Mouse (Mus musculus): Measurements from ENCODE around the gene Rims4. TPM values are rescaled to one million over a fixed set of nuclear protein-coding genes. Genes with fewer than 3 reads are reported as not detected.

Gene Rims4
- total and polyA plus RNA-seq, 2 experiments from 2014 or later, result 16.3 to 59.1 TPM

GRCm38 (mm10) chr2:163899910-163900411 lies 18.5 kb downstream of the Rims4 start:
- ATAC-seq, result peak; percentile 63
- WGBS, result 44% methylated on average over 14 of the region's 14 CpGs

DNA sequence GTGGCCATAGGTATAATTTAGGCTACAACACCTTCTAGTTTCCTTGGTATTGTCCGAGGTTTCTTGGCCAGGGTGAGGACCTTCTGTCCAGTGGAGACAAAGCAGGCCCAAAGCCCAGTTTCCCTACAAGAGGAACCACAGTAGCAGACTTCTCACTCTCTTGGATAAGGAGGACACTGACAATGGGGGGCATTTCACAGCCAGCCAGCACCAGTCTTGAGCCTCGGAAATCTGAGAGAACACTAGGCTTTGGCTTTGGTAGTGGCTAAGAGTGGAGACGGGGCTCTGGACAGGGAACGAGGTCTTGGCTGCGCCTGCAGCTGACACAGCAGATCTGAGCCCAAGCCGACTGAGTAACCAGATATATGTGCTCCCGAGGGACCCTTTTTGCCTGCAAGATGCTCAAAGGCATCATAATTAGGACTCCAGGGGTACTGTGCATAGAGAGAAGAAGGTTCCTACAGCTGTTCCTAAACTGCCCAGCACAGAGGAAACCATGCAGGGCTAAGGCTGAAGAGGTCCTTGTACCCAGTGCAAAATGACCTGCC lies 20.4 kb downstream of the Rims4 start:
- H3K4me2 ChIP-seq (ENCODE audit: low read depth), result no peak overlapping the region
- no peaks in the 10 kb centered on the region for H3K9me3 ChIP-seq (ENCODE audit: low read length)
- ATAC-seq, result no peak
- no peaks in the 10 kb centered on the region for H3K27me3 ChIP-seq (ENCODE audit: insufficient read depth, low read length)
- peaks cover 3% of the 10 kb centered on the region; the same call in 1 of the 2 replicates for H3K4me1 ChIP-seq (ENCODE audit: insufficient read depth)
- 74% methylated on average over 7 of the region's 7 CpGs for WGBS
- TF ChIP-seq CTCF (IDR thresholded peaks at IDR 0.05; ENCODE audit: low read depth), result no peak
- no peak overlapping the region for H3K9ac ChIP-seq
- no peak for DNase-seq
- no peak overlapping the region for H3K27ac ChIP-seq (ENCODE audit: low read depth, low read length)
- H3K4me3 ChIP-seq (ENCODE audit: low read depth, low read length), result no peak overlapping the region
- H3K36me3 ChIP-seq (ENCODE audit: insufficient read depth), result no peaks in the 10 kb centered on the region; the same call in 1 of the 2 replicates

More at GRCm38 (mm10) chr2:163899910-163900411, 18.5 kb downstream of the Rims4 start:
- peak overlapping the region; percentile 51 for H3K27ac ChIP-seq (ENCODE audit: low read depth, low read length)
- no peak overlapping the region for H3K9ac ChIP-seq
- no peak overlapping the region for H3K4me3 ChIP-seq (ENCODE audit: low read depth, low read length)
- no peak overlapping the region for H3K4me2 ChIP-seq (ENCODE audit: low read depth)
- no peaks in the 10 kb centered on the region for H3K9me3 ChIP-seq (ENCODE audit: low read length)
- H3K4me1 ChIP-seq (ENCODE audit: insufficient read depth), result peaks cover 3% of the 10 kb centered on the region; the same call in 1 of the 2 replicates
- H3K36me3 ChIP-seq (ENCODE audit: insufficient read depth), result no peaks in the 10 kb centered on the region; the same call in 1 of the 2 replicates
- DNase-seq, result no peak
- TF ChIP-seq CTCF (IDR thresholded peaks at IDR 0.05; ENCODE audit: low read depth), result no peak
- no peaks in the 10 kb centered on the region for H3K27me3 ChIP-seq (ENCODE audit: insufficient read depth, low read length)

DNA sequence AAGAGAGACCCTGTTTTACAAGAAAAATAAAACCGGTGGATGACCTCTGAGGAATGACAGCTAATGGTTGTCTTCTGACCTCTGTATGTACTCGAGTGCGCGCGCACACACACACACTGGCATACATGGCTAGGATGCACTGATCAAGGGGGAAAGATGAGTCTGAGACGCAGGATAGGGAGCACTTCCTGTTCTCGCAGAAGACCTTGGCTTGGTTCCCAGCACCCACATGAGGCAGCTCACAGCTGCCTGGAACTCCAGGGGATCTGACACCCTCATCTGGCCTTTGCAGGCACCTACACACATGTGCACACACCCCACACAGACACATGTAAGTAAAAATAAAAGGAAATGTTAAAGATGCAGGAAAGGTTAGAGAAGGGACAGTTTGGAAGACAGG lies 21.5 kb downstream of the Rims4 start:
- H3K9me3 ChIP-seq (ENCODE audit: low read length), result no peaks in the 10 kb centered on the region
- H3K4me1 ChIP-seq (ENCODE audit: insufficient read depth), result peaks cover 3% of the 10 kb centered on the region; the same call in 1 of the 2 replicates
- H3K4me2 ChIP-seq (ENCODE audit: low read depth), result no peak overlapping the region
- 94% methylated on average over 7 of the region's 7 CpGs for WGBS
- no peak overlapping the region for H3K4me3 ChIP-seq (ENCODE audit: low read depth, low read length)
- no peak for DNase-seq
- no peak overlapping the region for H3K27ac ChIP-seq (ENCODE audit: low read depth, low read length)
- no peaks in the 10 kb centered on the region for H3K27me3 ChIP-seq (ENCODE audit: insufficient read depth, low read length)
- no peak overlapping the region for H3K9ac ChIP-seq
- no peaks in the 10 kb centered on the region; the same call in 1 of the 2 replicates for H3K36me3 ChIP-seq (ENCODE audit: insufficient read depth)
- ATAC-seq, result no peak
- no peak for TF ChIP-seq CTCF (IDR thresholded peaks at IDR 0.05; ENCODE audit: low read depth)

- Histone ChIP-seq H3K9ac (no peak overlapping the region), H3K4me3 (ENCODE audit: low read depth, low read length) (no peak overlapping the region), H3K4me2 (ENCODE audit: low read depth) (no peak overlapping the region), H3K27me3 (ENCODE audit: insufficient read depth, low read length) (no peaks in the 10 kb centered on the region), H3K9me3 (ENCODE audit: low read length) (no peaks in the 10 kb centered on the region), H3K36me3 (ENCODE audit: insufficient read depth) (no peaks in the 10 kb centered on the region; the same call in 1 of the 2 replicates), H3K27ac (ENCODE audit: low read depth, low read length) (no peak overlapping the region), H3K4me1 (ENCODE audit: insufficient read depth) (peaks cover 3% of the 10 kb centered on the region; the same call in 1 of the 2 replicates)
- ATAC-seq, result no peak
- 88% methylated on average over 2 of the region's 2 CpGs for WGBS
- no peak for TF ChIP-seq CTCF (IDR thresholded peaks at IDR 0.05; ENCODE audit: low read depth)
- no peak for DNase-seq
Measured at GRCm38 (mm10) chr2:163895156-163895555, 23.3 kb downstream of the Rims4 start.

DNA sequence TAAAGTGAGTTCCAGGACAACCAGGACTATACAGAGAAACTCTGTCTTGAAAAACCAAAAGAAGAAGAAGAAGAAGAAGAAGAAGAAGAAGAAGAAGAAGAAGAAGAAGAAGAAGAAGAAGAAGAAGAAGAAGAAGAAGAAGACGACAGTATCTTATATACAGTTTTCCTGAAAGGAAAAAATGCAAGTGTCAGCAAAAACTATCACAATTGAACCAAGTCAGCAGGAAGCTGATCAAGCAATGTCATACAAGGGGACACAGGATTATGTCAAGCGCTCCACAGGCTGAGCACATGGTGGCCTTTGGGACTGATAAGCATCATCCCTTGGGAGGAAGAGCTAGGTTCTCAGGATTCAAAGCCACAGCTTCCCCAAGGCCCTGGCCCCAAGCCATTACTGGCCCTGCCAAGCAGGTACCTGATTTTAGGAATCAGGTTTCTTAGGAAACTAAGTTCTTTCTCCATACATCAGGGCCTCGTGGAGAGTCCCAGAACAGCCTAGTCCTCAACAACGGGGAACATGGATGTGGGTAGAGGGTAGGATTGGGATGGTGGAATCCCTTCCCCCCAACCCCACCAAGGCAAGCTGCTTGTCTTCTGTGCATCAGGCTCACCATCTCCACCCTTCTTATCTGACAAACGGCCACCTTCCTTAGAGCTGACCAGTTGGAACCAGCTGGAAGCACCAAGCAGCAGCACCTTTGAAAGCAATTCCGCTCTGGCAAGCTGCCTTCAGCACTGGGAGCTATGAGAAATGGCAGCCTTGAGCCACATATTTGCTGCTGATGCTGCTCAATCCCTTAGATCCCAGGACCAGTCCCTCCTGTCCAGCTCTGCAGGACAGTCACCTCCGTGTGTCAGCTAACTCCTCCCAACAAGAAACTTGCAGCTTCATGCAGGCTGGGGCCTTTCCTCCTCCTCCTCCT lies 24.8 kb downstream of the Rims4 start:
- TF ChIP-seq CTCF (IDR thresholded peaks at IDR 0.05; ENCODE audit: low read depth), result no peak
- WGBS, result 68% methylated on average over 7 of the region's 7 CpGs

GRCm38 (mm10) chr2:163891271-163891670 lies 27.2 kb downstream of the Rims4 start:
- Histone ChIP-seq H3K9ac (no peak overlapping the region), H3K36me3 (ENCODE audit: insufficient read depth) (no peaks in the 10 kb centered on the region; the same call in 1 of the 2 replicates), H3K4me2 (ENCODE audit: low read depth) (no peak overlapping the region), H3K4me3 (ENCODE audit: low read depth, low read length) (no peak overlapping the region), H3K9me3 (ENCODE audit: low read length) (no peaks in the 10 kb centered on the region), H3K4me1 (ENCODE audit: insufficient read depth) (no peaks in the 10 kb centered on the region), H3K27ac (ENCODE audit: low read depth, low read length) (no peak overlapping the region), H3K27me3 (ENCODE audit: insufficient read depth, low read length) (no peaks in the 10 kb centered on the region)
- 91% methylated on average over 11 of the region's 11 CpGs for WGBS
- no peak for TF ChIP-seq CTCF (IDR thresholded peaks at IDR 0.05; ENCODE audit: low read depth)
- ATAC-seq (no peak), DNase-seq (no peak)

More for the DNA sequence above, 24.8 kb downstream of the Rims4 start:
- Histone ChIP-seq H3K27me3 (ENCODE audit: insufficient read depth, low read length) (no peaks in the 10 kb centered on the region), H3K4me3 (ENCODE audit: low read depth, low read length) (no peak overlapping the region), H3K9ac (no peak overlapping the region), H3K9me3 (ENCODE audit: low read length) (no peaks in the 10 kb centered on the region), H3K27ac (ENCODE audit: low read depth, low read length) (no peak overlapping the region), H3K4me2 (ENCODE audit: low read depth) (no peak overlapping the region), H3K36me3 (ENCODE audit: insufficient read depth) (no peaks in the 10 kb centered on the region; the same call in 1 of the 2 replicates), H3K4me1 (ENCODE audit: insufficient read depth) (no peaks in the 10 kb centered on the region)
- DNase-seq (no peak), ATAC-seq (no peak)
